Mouse (Mus musculus) G1E-ER4 (cell line): Measurements from ENCODE around the gene Smim15. TPM values are rescaled to one million over a fixed set of nuclear protein-coding genes. Genes with fewer than 3 reads are reported as not detected.

Experiments
- GATA1 ChIP-seq: IDR thresholded peaks from one replicate; pipeline ENCODE4 v1.8.0; 2012; ENCODE audit warnings: low read length, inconsistent platforms
- polyA plus RNA-seq: library from polyadenylated mRNA; stranded (reverse); fragments of >175 nt; gene quantifications from 2 replicates; pipeline ENCODE4 v1.2.3, GENCODE M21; 2012

The Smim15 gene
- polyA plus RNA-seq, 1 experiment, result 5.5 TPM

- TF ChIP-seq GATA1, result no peak
Measured at GRCm38 (mm10) chr13:108096446-108096845, 52.2 kb downstream of the Smim15 start.

Other genes with a start within 250 kb of the Smim15 start
- gene Ndufaf2, start 114.2 kb downstream of the Smim15 start, polyA plus RNA-seq, result 54.5 and 73.0 TPM in 2 replicates
- 1.1 and 3.7 TPM in 2 replicates for gene Ercc8, start 114.3 kb downstream of the Smim15 start, polyA plus RNA-seq
- 0.03 and 0.04 TPM in 2 replicates for gene Elovl7, start 170.0 kb downstream of the Smim15 start, polyA plus RNA-seq